Mouse (Mus musculus): ENCODE data around the gene Rad51d. TPM values are rescaled to one million over a fixed set of nuclear protein-coding genes. Genes with fewer than 3 reads are reported as not detected.

Rad51d gene
- polyA plus RNA-seq, 1 experiment from 2014 or later: 12.2 TPM

- peaks cover 19% of the 10 kb centered on the region for H3K27me3 ChIP-seq (replicated peaks)
- H3K9ac ChIP-seq: peak overlapping the region; percentile 84
- 0 out of 2 replicates have a peak, but pooled peaks cover 3% of the 10 kb centered on the region for H3K36me3 ChIP-seq
- no peaks in the 10 kb centered on the region for H3K9me3 ChIP-seq
- H3K4me1 ChIP-seq: peaks cover 16% of the 10 kb centered on the region
- peak overlapping the region; percentile 58 for H3K27ac ChIP-seq (replicated peaks)
- peak overlapping the region; percentile 88 for H3K4me2 ChIP-seq
- no peak for ATAC-seq (ENCODE audit: extremely low read depth, insufficient number of reproducible peaks, low FRiP score, low TSS enrichment)
- H3K4me3 ChIP-seq: peak overlapping the region; percentile 60
- WGBS: 5% methylated on average over 31 of the region's 31 CpGs
Measured at GRCm38 (mm10) chr11:82889524-82890341, 681 bp downstream of the Rad51d start.

GRCm38 (mm10) chr11:82888491-82888946 lies 1.9 kb downstream of the Rad51d start:
- peak overlapping the region; percentile 84 for H3K9ac ChIP-seq
- no peak for ATAC-seq (ENCODE audit: extremely low read depth, insufficient number of reproducible peaks, low FRiP score, low TSS enrichment)
- H3K36me3 ChIP-seq: peaks cover 4% of the 10 kb centered on the region; the same call in 1 of the 2 replicates
- WGBS: 57% methylated on average over 10 of the region's 10 CpGs
- H3K27me3 ChIP-seq (replicated peaks): peaks cover 19% of the 10 kb centered on the region
- peak overlapping the region; percentile 88 for H3K4me2 ChIP-seq
- peak overlapping the region; percentile 60; the same call in 1 of the 2 replicates for H3K4me3 ChIP-seq
- H3K27ac ChIP-seq (replicated peaks): no peak overlapping the region
- H3K9me3 ChIP-seq: no peaks in the 10 kb centered on the region
- H3K4me1 ChIP-seq: peaks cover 16% of the 10 kb centered on the region

- H3K9me3 ChIP-seq: no peaks in the 10 kb centered on the region
- no peak overlapping the region for H3K9ac ChIP-seq
- H3K27ac ChIP-seq (replicated peaks): no peak overlapping the region
- H3K36me3 ChIP-seq: peaks cover 21% of the 10 kb centered on the region
- ATAC-seq (ENCODE audit: extremely low read depth, insufficient number of reproducible peaks, low FRiP score, low TSS enrichment): no peak
- H3K4me3 ChIP-seq: no peak overlapping the region
- peaks cover 16% of the 10 kb centered on the region for H3K4me1 ChIP-seq
- peaks cover 6% of the 10 kb centered on the region for H3K27me3 ChIP-seq (replicated peaks)
- 78% methylated on average over 3 of the region's 3 CpGs for WGBS
- no peak overlapping the region for H3K4me2 ChIP-seq
Measured at GRCm38 (mm10) chr11:82886559-82886958, 3.9 kb downstream of the Rad51d start.

- Histone ChIP-seq H3K4me3 (no peak overlapping the region), H3K4me2 (no peak overlapping the region), H3K4me1 (no peaks in the 10 kb centered on the region), H3K9ac (no peak overlapping the region), H3K36me3 (peaks cover 46% of the 10 kb centered on the region), H3K27me3 (replicated peaks) (no peaks in the 10 kb centered on the region), H3K27ac (replicated peaks) (no peak overlapping the region), H3K9me3 (no peaks in the 10 kb centered on the region)
- no peak for ATAC-seq (ENCODE audit: extremely low read depth, insufficient number of reproducible peaks, low FRiP score, low TSS enrichment)
- WGBS: 64% methylated on average over 8 of the region's 8 CpGs
Measured at GRCm38 (mm10) chr11:82883180-82883579, 7.2 kb downstream of the Rad51d start.

GRCm38 (mm10) chr11:82877726-82878344 lies 12.6 kb downstream of the Rad51d start:
- H3K9ac ChIP-seq: no peak overlapping the region
- peaks cover 39% of the 10 kb centered on the region for H3K36me3 ChIP-seq
- no peak overlapping the region for H3K4me2 ChIP-seq
- H3K4me1 ChIP-seq: peaks cover 8% of the 10 kb centered on the region; the same call in 1 of the 2 replicates
- WGBS: 80% methylated on average over 7 of the region's 7 CpGs
- no peak for ATAC-seq (ENCODE audit: extremely low read depth, insufficient number of reproducible peaks, low FRiP score, low TSS enrichment)
- no peaks in the 10 kb centered on the region for H3K9me3 ChIP-seq
- H3K27me3 ChIP-seq (replicated peaks): no peaks in the 10 kb centered on the region
- no peak overlapping the region for H3K27ac ChIP-seq (replicated peaks)
- H3K4me3 ChIP-seq: no peak overlapping the region

- 86% methylated on average over 5 of the region's 5 CpGs for WGBS
- Histone ChIP-seq H3K9me3 (no peaks in the 10 kb centered on the region), H3K27ac (replicated peaks) (no peak overlapping the region), H3K36me3 (peaks cover 22% of the 10 kb centered on the region), H3K9ac (no peak overlapping the region), H3K4me2 (no peak overlapping the region), H3K27me3 (replicated peaks) (no peaks in the 10 kb centered on the region), H3K4me3 (no peak overlapping the region), H3K4me1 (peaks cover 8% of the 10 kb centered on the region; the same call in 1 of the 2 replicates)
- no peak for ATAC-seq (ENCODE audit: extremely low read depth, insufficient number of reproducible peaks, low FRiP score, low TSS enrichment)
Measured at GRCm38 (mm10) chr11:82875631-82876030, 14.8 kb downstream of the Rad51d start.

- H3K36me3 ChIP-seq: peaks cover 19% of the 10 kb centered on the region
- no peaks in the 10 kb centered on the region for H3K9me3 ChIP-seq
- peaks cover 14% of the 10 kb centered on the region; the same call in 1 of the 2 replicates for H3K4me1 ChIP-seq
- H3K27me3 ChIP-seq (replicated peaks): no peaks in the 10 kb centered on the region
- peak overlapping the region; percentile 46 for H3K4me2 ChIP-seq
- peak overlapping the region; percentile 25; the same call in 1 of the 2 replicates for H3K9ac ChIP-seq
- H3K27ac ChIP-seq (replicated peaks): 0 out of 2 replicates have a peak overlapping the region, but pooled peaks have one; percentile 34
- 16% methylated on average over 5 of the region's 5 CpGs for WGBS
- ATAC-seq (ENCODE audit: extremely low read depth, insufficient number of reproducible peaks, low FRiP score, low TSS enrichment): no peak
- H3K4me3 ChIP-seq: no peak overlapping the region
Measured at GRCm38 (mm10) chr11:82874924-82875323, 15.5 kb downstream of the Rad51d start.

GRCm38 (mm10) chr11:82871031-82871446 lies 19.4 kb downstream of the Rad51d start, which contains the start of gene Rffl:
Rffl (minus strand) TSS chr11:82871210.
- peak; percentile 96 for ATAC-seq (ENCODE audit: extremely low read depth, insufficient number of reproducible peaks, low FRiP score, low TSS enrichment)
- H3K27me3 ChIP-seq (replicated peaks): no peaks in the 10 kb centered on the region

GRCm38 (mm10) chr11:82870173-82871030 lies 20.0 kb downstream of the Rad51d start:
- 3% methylated on average over 36 of the region's 36 CpGs for WGBS
- Histone ChIP-seq H3K9me3 (no peaks in the 10 kb centered on the region), H3K27ac (replicated peaks) (peak overlapping the region; percentile 63), H3K36me3 (no peaks in the 10 kb centered on the region), H3K4me2 (peak overlapping the region; percentile 91), H3K4me1 (peaks cover 19% of the 10 kb centered on the region; the same call in 1 of the 2 replicates), H3K4me3 (peak overlapping the region; percentile 93), H3K9ac (peak overlapping the region; percentile 90), H3K27me3 (replicated peaks) (no peaks in the 10 kb centered on the region)
- peak; percentile 52; the same call in 1 of the 2 replicates for ATAC-seq (ENCODE audit: extremely low read depth, insufficient number of reproducible peaks, low FRiP score, low TSS enrichment)

More at GRCm38 (mm10) chr11:82871031-82871446, 19.4 kb downstream of the Rad51d start, which contains the start of gene Rffl:
- peak within 1 kb of the TSS; percentile 93 for H3K4me3 ChIP-seq
- H3K27ac ChIP-seq (replicated peaks): peak within 1 kb of the TSS; percentile 63
- H3K9ac ChIP-seq: peak within 1 kb of the TSS; percentile 90
- H3K36me3 ChIP-seq: no peaks in the 10 kb centered on the region
- H3K9me3 ChIP-seq: no peaks in the 10 kb centered on the region
- H3K4me2 ChIP-seq: peak within 1 kb of the TSS; percentile 91
- peaks cover 19% of the 10 kb centered on the region; the same call in 1 of the 2 replicates for H3K4me1 ChIP-seq
- WGBS: under 1% methylated on average over 43 of the region's 43 CpGs

- H3K4me3 ChIP-seq: peak overlapping the region; percentile 93
- no peaks in the 10 kb centered on the region for H3K36me3 ChIP-seq
- H3K4me2 ChIP-seq: peak overlapping the region; percentile 91
- no peaks in the 10 kb centered on the region for H3K9me3 ChIP-seq
- peak overlapping the region; percentile 90 for H3K9ac ChIP-seq
- H3K27me3 ChIP-seq (replicated peaks): no peaks in the 10 kb centered on the region
- ATAC-seq (ENCODE audit: extremely low read depth, insufficient number of reproducible peaks, low FRiP score, low TSS enrichment): no peak
- peaks cover 11% of the 10 kb centered on the region; the same call in 1 of the 2 replicates for H3K4me1 ChIP-seq
- H3K27ac ChIP-seq (replicated peaks): peak overlapping the region; percentile 63
- 63% methylated on average over 9 of the region's 9 CpGs for WGBS
Measured at GRCm38 (mm10) chr11:82869506-82870172, 20.8 kb downstream of the Rad51d start.

Measured in heart, embryonic 13.5 days (tissue).